Mouse (Mus musculus): ENCODE results near the gene Sh3bp5. TPM values are rescaled to one million over a fixed set of nuclear protein-coding genes. Genes with fewer than 3 reads are reported as not detected.

Sh3bp5 gene
- polyA plus RNA-seq, 1 experiment from 2014 or later: 57.2 TPM

- H3K9ac ChIP-seq: no peak overlapping the region
- H3K27me3 ChIP-seq (replicated peaks): no peaks in the 10 kb centered on the region
- H3K4me3 ChIP-seq: no peak overlapping the region
- 0 out of 2 replicates have a peak, but pooled peaks cover 2% of the 10 kb centered on the region for H3K36me3 ChIP-seq
- peaks cover 28% of the 10 kb centered on the region for H3K4me1 ChIP-seq
- no peaks in the 10 kb centered on the region for H3K9me3 ChIP-seq
- no peak for ATAC-seq (ENCODE audit: low FRiP score, low read depth)
- no peak overlapping the region for H3K4me2 ChIP-seq (replicated peaks)
- no peak overlapping the region for H3K27ac ChIP-seq
- 84% methylated on average over 16 of the region's 16 CpGs for WGBS
Observed at GRCm38 (mm10) chr14:31416835-31417549, 18.9 kb downstream of the Sh3bp5 start.

GRCm38 (mm10) chr14:31416411-31416810 is 19.5 kb downstream of the Sh3bp5 start:
- Histone ChIP-seq H3K36me3 (0 out of 2 replicates have a peak, but pooled peaks cover 2% of the 10 kb centered on the region), H3K9ac (no peak overlapping the region), H3K9me3 (no peaks in the 10 kb centered on the region), H3K27me3 (replicated peaks) (no peaks in the 10 kb centered on the region), H3K27ac (no peak overlapping the region), H3K4me2 (replicated peaks) (no peak overlapping the region), H3K4me1 (peaks cover 23% of the 10 kb centered on the region), H3K4me3 (no peak overlapping the region)
- 88% methylated on average over 3 of the region's 3 CpGs for WGBS
- no peak for ATAC-seq (ENCODE audit: low FRiP score, low read depth)

GRCm38 (mm10) chr14:31414967-31415376 is 20.9 kb downstream of the Sh3bp5 start:
- no peak overlapping the region for H3K4me3 ChIP-seq
- H3K27me3 ChIP-seq (replicated peaks): no peaks in the 10 kb centered on the region
- H3K4me1 ChIP-seq: peaks cover 14% of the 10 kb centered on the region
- WGBS: 72% methylated on average over 7 of the region's 7 CpGs
- H3K9ac ChIP-seq: no peak overlapping the region
- 0 out of 2 replicates have a peak, but pooled peaks cover 2% of the 10 kb centered on the region for H3K36me3 ChIP-seq
- H3K4me2 ChIP-seq (replicated peaks): no peak overlapping the region
- no peak for ATAC-seq (ENCODE audit: low FRiP score, low read depth)
- H3K9me3 ChIP-seq: no peaks in the 10 kb centered on the region
- H3K27ac ChIP-seq: no peak overlapping the region

GRCm38 (mm10) chr14:31414235-31414966 is 21.5 kb downstream of the Sh3bp5 start:
- Histone ChIP-seq H3K4me1 (peaks cover 14% of the 10 kb centered on the region), H3K4me2 (replicated peaks) (no peak overlapping the region), H3K9me3 (no peaks in the 10 kb centered on the region), H3K4me3 (no peak overlapping the region), H3K9ac (no peak overlapping the region), H3K36me3 (0 out of 2 replicates have a peak, but pooled peaks cover 2% of the 10 kb centered on the region), H3K27ac (no peak overlapping the region), H3K27me3 (replicated peaks) (no peaks in the 10 kb centered on the region)
- no peak for ATAC-seq (ENCODE audit: low FRiP score, low read depth)
- WGBS: 63% methylated on average over 10 of the region's 10 CpGs

- no peak overlapping the region for H3K27ac ChIP-seq
- peaks cover 14% of the 10 kb centered on the region for H3K4me1 ChIP-seq
- WGBS: 26% methylated on average over 6 of the region's 6 CpGs
- no peak overlapping the region for H3K4me3 ChIP-seq
- no peak overlapping the region for H3K4me2 ChIP-seq (replicated peaks)
- H3K27me3 ChIP-seq (replicated peaks): no peaks in the 10 kb centered on the region
- no peak overlapping the region for H3K9ac ChIP-seq
- no peak for ATAC-seq (ENCODE audit: low FRiP score, low read depth)
- H3K36me3 ChIP-seq: peaks cover 6% of the 10 kb centered on the region; the same call in 1 of the 2 replicates
- no peaks in the 10 kb centered on the region for H3K9me3 ChIP-seq
Observed at GRCm38 (mm10) chr14:31413475-31414086, 22.3 kb downstream of the Sh3bp5 start.

GRCm38 (mm10) chr14:31412651-31413056 is 23.2 kb downstream of the Sh3bp5 start:
- Histone ChIP-seq H3K9me3 (no peaks in the 10 kb centered on the region), H3K9ac (no peak overlapping the region), H3K4me2 (replicated peaks) (no peak overlapping the region), H3K4me1 (peaks cover 14% of the 10 kb centered on the region), H3K27ac (no peak overlapping the region), H3K4me3 (no peak overlapping the region), H3K36me3 (peaks cover 6% of the 10 kb centered on the region; the same call in 1 of the 2 replicates), H3K27me3 (replicated peaks) (no peaks in the 10 kb centered on the region)
- WGBS: 82% methylated on average over 10 of the region's 10 CpGs
- ATAC-seq (ENCODE audit: low FRiP score, low read depth): no peak

- no peaks in the 10 kb centered on the region for H3K27me3 ChIP-seq (replicated peaks)
- peaks cover 6% of the 10 kb centered on the region; the same call in 1 of the 2 replicates for H3K36me3 ChIP-seq
- H3K27ac ChIP-seq: no peak overlapping the region
- no peaks in the 10 kb centered on the region for H3K9me3 ChIP-seq
- H3K9ac ChIP-seq: no peak overlapping the region
- 85% methylated on average over 4 of the region's 4 CpGs for WGBS
- peaks cover 14% of the 10 kb centered on the region for H3K4me1 ChIP-seq
- H3K4me2 ChIP-seq (replicated peaks): no peak overlapping the region
- no peak overlapping the region for H3K4me3 ChIP-seq
- no peak for ATAC-seq (ENCODE audit: low FRiP score, low read depth)
Observed at GRCm38 (mm10) chr14:31410737-31411136, 25.1 kb downstream of the Sh3bp5 start.

DNA sequence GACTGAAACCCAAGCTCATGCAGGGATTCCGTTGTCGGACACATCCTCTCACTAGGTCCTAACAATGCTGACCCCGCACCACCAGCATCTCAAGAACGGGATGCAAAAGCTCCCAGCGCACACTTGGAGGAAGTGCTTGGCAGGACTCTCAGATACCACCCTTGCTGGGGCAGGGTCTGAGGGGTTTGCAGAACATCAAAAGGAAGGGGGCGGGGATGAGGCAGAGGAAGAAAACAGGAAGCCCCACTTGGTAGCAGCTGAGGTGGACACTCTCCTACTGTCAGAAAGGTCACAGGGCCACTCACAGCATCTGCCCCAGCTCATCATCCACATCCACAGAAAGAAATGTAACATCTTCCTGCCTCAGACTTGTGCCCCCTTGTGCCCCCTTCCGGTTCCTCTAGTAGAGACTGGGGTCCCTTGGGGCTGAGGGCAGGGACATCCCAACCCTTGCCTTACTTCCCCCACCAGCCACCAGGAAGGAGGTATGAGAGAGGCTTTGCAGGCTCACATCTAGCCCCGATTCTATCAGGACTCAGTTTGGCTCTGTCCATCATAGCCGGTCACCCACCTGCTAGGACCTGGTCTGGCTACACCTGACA is 25.7 kb downstream of the Sh3bp5 start:
- no peaks in the 10 kb centered on the region for H3K27me3 ChIP-seq (replicated peaks)
- 82% methylated on average over 9 of the region's 9 CpGs for WGBS
- no peak for ATAC-seq (ENCODE audit: low FRiP score, low read depth)
- no peak overlapping the region for H3K9ac ChIP-seq
- H3K4me3 ChIP-seq: no peak overlapping the region
- H3K36me3 ChIP-seq: peaks cover 6% of the 10 kb centered on the region; the same call in 1 of the 2 replicates
- no peak overlapping the region for H3K4me2 ChIP-seq (replicated peaks)
- peaks cover 14% of the 10 kb centered on the region for H3K4me1 ChIP-seq
- no peak overlapping the region for H3K27ac ChIP-seq
- no peaks in the 10 kb centered on the region for H3K9me3 ChIP-seq

- H3K9ac ChIP-seq: no peak overlapping the region
- no peaks in the 10 kb centered on the region for H3K27me3 ChIP-seq (replicated peaks)
- 64% methylated on average over 8 of the region's 8 CpGs for WGBS
- peaks cover 6% of the 10 kb centered on the region; the same call in 1 of the 2 replicates for H3K36me3 ChIP-seq
- no peak overlapping the region for H3K27ac ChIP-seq
- H3K4me1 ChIP-seq: peaks cover 4% of the 10 kb centered on the region
- H3K4me3 ChIP-seq: no peak overlapping the region
- ATAC-seq (ENCODE audit: low FRiP score, low read depth): no peak
- H3K9me3 ChIP-seq: no peaks in the 10 kb centered on the region
- no peak overlapping the region for H3K4me2 ChIP-seq (replicated peaks)
Observed at GRCm38 (mm10) chr14:31408666-31409065, 27.2 kb downstream of the Sh3bp5 start.

DNA sequence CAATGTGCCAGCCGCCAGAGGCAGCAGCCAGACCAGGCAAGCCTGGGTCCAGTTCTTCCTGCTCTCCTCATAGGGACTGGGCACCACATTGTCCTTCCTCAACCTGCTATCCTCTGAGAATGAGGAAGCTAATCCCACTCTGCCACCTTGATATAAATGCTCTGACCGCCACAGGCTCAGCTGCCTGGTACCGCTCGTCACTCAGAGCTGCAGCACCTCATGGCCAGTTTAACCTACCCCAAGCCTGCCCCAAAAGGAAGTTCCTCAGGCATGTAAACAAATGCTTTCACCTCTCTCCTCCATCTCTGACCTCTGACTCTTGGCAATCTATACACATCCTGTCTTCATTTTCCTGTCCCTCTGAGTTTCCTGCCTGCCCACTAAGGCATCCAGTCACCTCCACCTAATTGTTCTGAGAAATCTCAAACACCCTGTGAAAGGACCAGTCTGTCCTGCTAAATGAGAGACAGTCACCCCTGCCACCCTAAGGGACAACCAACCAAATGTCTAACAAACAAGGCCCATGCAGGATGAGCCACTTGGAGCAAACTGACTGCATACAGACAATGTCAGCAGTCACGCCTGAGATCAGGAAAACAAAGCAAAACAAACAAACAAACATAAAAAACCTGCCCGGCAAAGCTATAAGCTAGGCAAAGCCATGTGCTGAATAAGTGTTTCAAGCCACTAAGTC is 27.8 kb downstream of the Sh3bp5 start:
- Histone ChIP-seq H3K4me3 (no peak overlapping the region), H3K36me3 (peaks cover 6% of the 10 kb centered on the region; the same call in 1 of the 2 replicates), H3K27ac (no peak overlapping the region), H3K27me3 (replicated peaks) (no peaks in the 10 kb centered on the region), H3K4me1 (no peaks in the 10 kb centered on the region; the same call in 1 of the 2 replicates), H3K4me2 (replicated peaks) (no peak overlapping the region), H3K9ac (no peak overlapping the region), H3K9me3 (no peaks in the 10 kb centered on the region)
- 70% methylated on average over 6 of the region's 6 CpGs for WGBS
- no peak for ATAC-seq (ENCODE audit: low FRiP score, low read depth)

DNA sequence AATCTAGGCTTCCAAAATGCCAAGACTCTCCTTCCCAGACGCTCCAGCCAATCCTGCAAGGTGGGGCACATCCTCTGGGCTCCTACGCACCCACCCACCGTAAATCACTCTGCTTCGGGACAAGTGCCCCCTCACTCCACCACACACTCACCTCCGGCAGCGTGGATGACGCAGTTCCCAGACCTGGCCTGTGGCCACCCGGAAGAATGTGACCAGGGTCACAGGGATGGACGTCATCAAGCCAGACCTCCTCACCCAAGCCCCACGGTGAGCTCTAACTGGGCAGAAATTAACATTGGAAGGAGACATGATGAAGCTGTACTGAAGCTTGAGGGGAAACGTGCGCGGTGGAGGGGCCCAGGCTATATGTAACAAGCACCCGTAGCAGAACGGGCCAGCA is 28.7 kb downstream of the Sh3bp5 start:
- Histone ChIP-seq H3K9ac (no peak overlapping the region), H3K9me3 (no peaks in the 10 kb centered on the region), H3K36me3 (peaks cover 6% of the 10 kb centered on the region; the same call in 1 of the 2 replicates), H3K27ac (no peak overlapping the region), H3K4me3 (no peak overlapping the region), H3K27me3 (replicated peaks) (no peaks in the 10 kb centered on the region), H3K4me1 (no peaks in the 10 kb centered on the region; the same call in 1 of the 2 replicates), H3K4me2 (replicated peaks) (no peak overlapping the region)
- WGBS: 84% methylated on average over 15 of the region's 15 CpGs
- no peak for ATAC-seq (ENCODE audit: low FRiP score, low read depth)

Data from neural tube, embryonic 12.5 days (tissue).